16 mouse cellular contexts compared by ENCODE assay signal in the genomic region with DNA sequence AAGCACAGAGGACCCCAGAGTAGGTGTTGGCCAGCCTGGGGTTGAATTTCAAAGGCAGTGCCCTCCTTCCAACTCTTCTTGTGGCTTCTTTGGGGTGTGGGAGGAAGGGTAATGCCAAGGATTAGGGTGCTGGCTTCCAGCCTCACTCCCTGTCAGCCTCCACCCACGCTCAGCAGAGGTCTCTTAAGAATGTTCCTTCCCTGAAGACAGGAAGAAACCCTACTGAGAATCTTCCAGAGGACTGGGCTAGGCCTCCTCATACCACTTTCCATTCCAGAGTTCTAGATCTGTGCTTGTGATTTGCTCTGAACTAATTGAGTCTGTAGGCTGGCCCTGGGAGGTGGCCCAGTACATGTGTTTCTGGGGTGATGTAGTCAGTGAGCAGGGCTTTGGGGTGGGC. TPM values are rescaled to one million over a fixed set of nuclear protein-coding genes. Genes with fewer than 3 reads are reported as not detected.
DNase-seq lines count a peak whose midpoint lies in the region; ATAC-seq lines count a peak whose summit lies in the region.
"Had no signal": no experiment of that assay in that cellular context is flagged by ENCODE, and none has a peak within 500 bp of the region (broad histone marks: within the 10 kb centered on the region; RNA-seq: fewer than 3 reads in every experiment).

No protein-coding gene starts in this region.

- no peaks in the 10 kb centered on the region for H3K36me3 ChIP-seq in embryonic facial prominence, embryonic 12.5 days
- no peaks in the 10 kb centered on the region for H3K36me3 ChIP-seq in limb, embryonic 15.5 days
- H3K36me3 ChIP-seq in neural tube, embryonic 15.5 days = no peaks in the 10 kb centered on the region

- peaks cover 26% of the 10 kb centered on the region for H3K4me1 ChIP-seq in embryonic facial prominence, embryonic 12.5 days
- H3K4me1 ChIP-seq in limb, embryonic 15.5 days = peaks cover 27% of the 10 kb centered on the region
- peaks cover 18% of the 10 kb centered on the region for H3K4me1 ChIP-seq in neural tube, embryonic 15.5 days

- 61% methylated on average over 1 of the region's 1 CpGs for WGBS in embryonic facial prominence, embryonic 12.5 days
- WGBS in limb, embryonic 15.5 days = 39% methylated on average over 1 of the region's 1 CpGs
- 60% methylated on average over 1 of the region's 1 CpGs for WGBS in neural tube, embryonic 15.5 days

- intact Hi-C loops in left cerebral cortex, postnatal 10 days (cut with DNase I) = no loop called here

- H3K4me3 ChIP-seq in embryonic facial prominence, embryonic 12.5 days = no peak overlapping the region
- H3K4me3 ChIP-seq in limb, embryonic 15.5 days = no peak overlapping the region
- H3K4me3 ChIP-seq in neural tube, embryonic 15.5 days (replicated peaks) = no peak overlapping the region

- DNase-seq in heart, adult 11 months = peak; percentile 82
- DNase-seq in heart, adult 8-10 months (ENCODE audit: low spot score) = no peak
- DNase-seq in 3T3-L1 (ENCODE audit: low read depth, low spot score) = peak; percentile 73
- DNase-seq in left cerebral cortex, postnatal 10 days (ENCODE audit: extremely low spot score in 1 of 2, low spot score in 2 of 2) = no peak
- DNase-seq in ovary, postnatal 14 days (ENCODE audit: low spot score) = no peak
- DNase-seq: cerebellum, postnatal 14 days; gastrocnemius, postnatal 25 days; heart, postnatal 4 days; kidney, adult 11 months; kidney, postnatal 14 days; lung, embryonic 14.5 days; thymus, postnatal 14 days had no signal

- peak overlapping the region; percentile 69; the same call in 1 of the 2 replicates for H3K27ac ChIP-seq in embryonic facial prominence, embryonic 12.5 days
- peak overlapping the region; percentile 66 for H3K27ac ChIP-seq in limb, embryonic 15.5 days
- no peak overlapping the region for H3K27ac ChIP-seq in neural tube, embryonic 15.5 days (replicated peaks)

- no peaks in the 10 kb centered on the region for H3K9me3 ChIP-seq in embryonic facial prominence, embryonic 12.5 days
- no peaks in the 10 kb centered on the region for H3K9me3 ChIP-seq in limb, embryonic 15.5 days
- H3K9me3 ChIP-seq in neural tube, embryonic 15.5 days (replicated peaks) = no peaks in the 10 kb centered on the region

- H3K4me2 ChIP-seq in embryonic facial prominence, embryonic 12.5 days (replicated peaks) = no peak overlapping the region
- no peak overlapping the region for H3K4me2 ChIP-seq in limb, embryonic 15.5 days
- H3K4me2 ChIP-seq in neural tube, embryonic 15.5 days = no peak overlapping the region
- H3K4me2 ChIP-seq: lung, embryonic 14.5 days had no signal

- no peak for ATAC-seq in embryonic facial prominence, embryonic 12.5 days (ENCODE audit: insufficient number of reproducible peaks, insufficient read depth, low FRiP score, low TSS enrichment)
- ATAC-seq in limb, embryonic 15.5 days (ENCODE audit: insufficient number of reproducible peaks, low FRiP score, low TSS enrichment, low read depth) = no peak
- no peak for ATAC-seq in neural tube, embryonic 15.5 days (ENCODE audit: low FRiP score)
- ATAC-seq: hindbrain, embryonic 16.5 days had no signal

- H3K27me3 ChIP-seq in embryonic facial prominence, embryonic 12.5 days = no peaks in the 10 kb centered on the region
- H3K27me3 ChIP-seq in limb, embryonic 15.5 days = no peaks in the 10 kb centered on the region
- no peaks in the 10 kb centered on the region for H3K27me3 ChIP-seq in neural tube, embryonic 15.5 days (replicated peaks)

- no peak overlapping the region for H3K9ac ChIP-seq in embryonic facial prominence, embryonic 12.5 days
- H3K9ac ChIP-seq in limb, embryonic 15.5 days = no peak overlapping the region
- H3K9ac ChIP-seq in neural tube, embryonic 15.5 days (replicated peaks) = no peak overlapping the region
- H3K9ac ChIP-seq: lung, embryonic 14.5 days had no signal

RNA-seq across cellular contexts. Expression of gene Cd44, which starts 43.6 kb away (rescaled TPM):
- total RNA-seq in heart, adult 8-10 months (2022) = 1 to 10 TPM; 5.6 to 9.5 (median 6.8) TPM
- 8.0 and 8.2 TPM in 2 replicates for polyA plus RNA-seq in embryonic facial prominence, embryonic 12.5 days (2016; fragmentation: Nextera tagmentation; extraction: Ambion mirVana)
- 50.2 and 63.0 TPM in 2 replicates for polyA plus RNA-seq in limb, embryonic 15.5 days (2015; fragmentation: Nextera tagmentation; extraction: Ambion mirVana)
- total RNA-seq in left cerebral cortex, postnatal 10 days (2021) = 10 to 100 TPM; 10.8 to 13.1 TPM
- polyA plus RNA-seq in neural tube, embryonic 15.5 days (2015; fragmentation: Nextera tagmentation; extraction: Ambion mirVana) = 6.9 and 9.8 TPM in 2 replicates

Comparison
In these comparisons a context has a peak if more than half of its experiments do, and no peak if none do; other contexts are left out.
1. DNase-seq: peak in heart, adult 11 months (single experiment) and 3T3-L1 (single experiment); none in heart, adult 8-10 months (single experiment), left cerebral cortex, postnatal 10 days (0 of 2) and ovary, postnatal 14 days (single experiment).